Mouse (Mus musculus) heart, embryonic 16.5 days (tissue): ENCODE data around the gene Ank3. TPM values are rescaled to one million over a fixed set of nuclear protein-coding genes. Genes with fewer than 3 reads are reported as not detected.

Experiments
- ATAC-seq: fragments of 200-750 bp; cut with Nextera tagmentation; replicated peaks from 2 replicates; pipeline ENCODE4 v1.8.0; 2017; ENCODE audit warnings: moderate number of reproducible peaks; ENCODE audit not compliant: insufficient read depth, low FRiP score; ENCODE audit errors: extremely low read depth
- H3K27ac ChIP-seq: fragments of 300-500 bp; sonication (generic); 2 replicates; pipeline ENCODE4 v1.5.1; 2014; ENCODE audit warnings: mild to moderate bottlenecking, low read length, control low read depth, moderate library complexity
- H3K27me3 ChIP-seq: fragments of 300-500 bp; sonication (generic); 2 replicates; pipeline ENCODE4 v1.6.1; 2014; ENCODE audit warnings: low read length, mixed read lengths; ENCODE audit not compliant: control insufficient read depth, insufficient read depth
- H3K36me3 ChIP-seq: fragments of 300-500 bp; sonication (generic); 2 replicates; pipeline ENCODE4 v1.6.1; 2014; ENCODE audit not compliant: control insufficient read depth, insufficient read depth
- H3K4me1 ChIP-seq: fragments of 300-500 bp; sonication (generic); 2 replicates; pipeline ENCODE4 v1.6.1; 2014; ENCODE audit warnings: low read length, mixed read lengths; ENCODE audit not compliant: control insufficient read depth, insufficient read depth
- H3K4me2 ChIP-seq: fragments of 300-500 bp; sonication (generic); 2 replicates; pipeline ENCODE4 v1.6.1; 2014; ENCODE audit warnings: low read depth, mild to moderate bottlenecking, control low read depth, low read length
- H3K4me3 ChIP-seq: fragments of 300-500 bp; sonication (generic); 2 replicates; pipeline ENCODE4 v1.5.1; 2014; ENCODE audit warnings: mild to moderate bottlenecking, control low read depth, low read length
- H3K9ac ChIP-seq: fragments of 300-500 bp; sonication (generic); 2 replicates; pipeline ENCODE4 v1.6.1; 2014; ENCODE audit warnings: low read length, control low read depth
- H3K9me3 ChIP-seq: fragments of 300-500 bp; sonication (generic); replicated peaks from 2 replicates; pipeline ENCODE4 v1.6.1; 2016; ENCODE audit warnings: low read length; ENCODE audit not compliant: control insufficient read depth
- WGBS: fragments of 180-500 bp; shearing (Covaris S2); extraction: QIAGEN DNeasy Blood & Tissue Kit; methylation state at CpG from one replicate; pipeline ENCODE4 v1.1.7; 2014; 5-methylcytosine and 5-hydroxymethylcytosine counted together
- polyA plus RNA-seq: library from polyadenylated mRNA; unstranded; fragments of >200 nt; fragmentation: Nextera tagmentation; extraction: Ambion mirVana; gene quantifications from 2 replicates; pipeline ENCODE4 v1.2.1, GENCODE M21; 2015

Gene Ank3
- polyA plus RNA-seq, 1 experiment from 2014 or later = 33.2 TPM

GRCm38 (mm10) chr10:70071334-70071733, 672.8 kb downstream of the Ank3 start:
- 85% methylated on average over 4 of the region's 4 CpGs for WGBS
- H3K27ac ChIP-seq = no peak overlapping the region
- ATAC-seq = no peak

More at GRCm38 (mm10) chr10:70071334-70071733, 672.8 kb downstream of the Ank3 start:
- Histone ChIP-seq H3K9me3 (peaks cover 3% of the 10 kb centered on the region), H3K4me2 (no peak overlapping the region), H3K9ac (no peak overlapping the region), H3K4me3 (no peak overlapping the region), H3K4me1 (no peaks in the 10 kb centered on the region), H3K36me3 (no peaks in the 10 kb centered on the region), H3K27me3 (no peaks in the 10 kb centered on the region)

Other genes starting within 250 kb of the Ank3 start
- 29.4 and 32.6 TPM in 2 replicates for gene Rhobtb1, start 247.3 kb upstream of the Ank3 start, polyA plus RNA-seq
- 1.4 and 1.9 TPM in 2 replicates for gene A930033H14Rik, start 185.7 kb upstream of the Ank3 start, polyA plus RNA-seq
- 336 and 381 TPM in 2 replicates for gene Cdk1, start 45.8 kb upstream of the Ank3 start, polyA plus RNA-seq